Mouse (Mus musculus): Measurements from ENCODE around the gene Vti1a.
A peak's percentile ranks its signal among the peaks of the same experiment; 100 is the strongest.

Gene Vti1a

GRCm38 (mm10) chr19:55456325-55457091 lies 140.4 kb downstream of the Vti1a start:
- DNase-seq (ENCODE audit: low read depth, low spot score): no peak

- peak; percentile 36 for DNase-seq (ENCODE audit: low read depth, low spot score)
Observed at GRCm38 (mm10) chr19:55461963-55462362, 145.9 kb downstream of the Vti1a start.

- no peak for DNase-seq (ENCODE audit: low read depth, low spot score)
Observed at GRCm38 (mm10) chr19:55463670-55464069, 147.6 kb downstream of the Vti1a start.

GRCm38 (mm10) chr19:55469301-55470051 lies 153.4 kb downstream of the Vti1a start:
- DNase-seq (ENCODE audit: low read depth, low spot score): peak; percentile 37

GRCm38 (mm10) chr19:55472582-55472981 lies 156.5 kb downstream of the Vti1a start:
- DNase-seq (ENCODE audit: low read depth, low spot score): no peak

- no peak for DNase-seq (ENCODE audit: low read depth, low spot score)
Observed at GRCm38 (mm10) chr19:55474225-55474624, 158.1 kb downstream of the Vti1a start.

- no peak for DNase-seq (ENCODE audit: low read depth, low spot score)
Observed at GRCm38 (mm10) chr19:55480526-55480925, 164.4 kb downstream of the Vti1a start.

GRCm38 (mm10) chr19:55481308-55481707 lies 165.2 kb downstream of the Vti1a start:
- no peak for DNase-seq (ENCODE audit: low read depth, low spot score)

GRCm38 (mm10) chr19:55483526-55483925 lies 167.4 kb downstream of the Vti1a start:
- DNase-seq (ENCODE audit: low read depth, low spot score): no peak

GRCm38 (mm10) chr19:55484559-55484958 lies 168.5 kb downstream of the Vti1a start:
- no peak for DNase-seq (ENCODE audit: low read depth, low spot score)

- DNase-seq (ENCODE audit: low read depth, low spot score): peak; percentile 12
Observed at GRCm38 (mm10) chr19:55486473-55486872, 170.4 kb downstream of the Vti1a start.

- no peak for DNase-seq (ENCODE audit: low read depth, low spot score)
Observed at GRCm38 (mm10) chr19:55491126-55492076, 175.3 kb downstream of the Vti1a start.

GRCm38 (mm10) chr19:55496333-55496732 lies 180.2 kb downstream of the Vti1a start:
- no peak for DNase-seq (ENCODE audit: low read depth, low spot score)

- DNase-seq (ENCODE audit: low read depth, low spot score): no peak
Observed at GRCm38 (mm10) chr19:55499179-55499863, 183.2 kb downstream of the Vti1a start.

- no peak for DNase-seq (ENCODE audit: low read depth, low spot score)
Observed at GRCm38 (mm10) chr19:55501985-55502384, 185.9 kb downstream of the Vti1a start.

GRCm38 (mm10) chr19:55503771-55504170 lies 187.7 kb downstream of the Vti1a start:
- no peak for DNase-seq (ENCODE audit: low read depth, low spot score)

- DNase-seq (ENCODE audit: low read depth, low spot score): peak; percentile 27
Observed at GRCm38 (mm10) chr19:55507748-55508147, 191.7 kb downstream of the Vti1a start.

GRCm38 (mm10) chr19:55508239-55508638 lies 192.1 kb downstream of the Vti1a start:
- DNase-seq (ENCODE audit: low read depth, low spot score): no peak

GRCm38 (mm10) chr19:55508965-55509364 lies 192.9 kb downstream of the Vti1a start:
- DNase-seq (ENCODE audit: low read depth, low spot score): no peak

- DNase-seq (ENCODE audit: low read depth, low spot score): peak; percentile 54
Observed at GRCm38 (mm10) chr19:55509618-55510017, 193.5 kb downstream of the Vti1a start.

GRCm38 (mm10) chr19:55513941-55514340 lies 197.8 kb downstream of the Vti1a start:
- DNase-seq (ENCODE audit: low read depth, low spot score): no peak

Measured in brain, adult 2 months (tissue).